Mouse (Mus musculus): Measurements from ENCODE around the gene Dnhd1. TPM values are rescaled to one million over a fixed set of nuclear protein-coding genes. Genes with fewer than 3 reads are reported as not detected.

Gene Dnhd1
- polyA plus RNA-seq, 1 experiment from 2014 or later = 0.27 TPM

DNA sequence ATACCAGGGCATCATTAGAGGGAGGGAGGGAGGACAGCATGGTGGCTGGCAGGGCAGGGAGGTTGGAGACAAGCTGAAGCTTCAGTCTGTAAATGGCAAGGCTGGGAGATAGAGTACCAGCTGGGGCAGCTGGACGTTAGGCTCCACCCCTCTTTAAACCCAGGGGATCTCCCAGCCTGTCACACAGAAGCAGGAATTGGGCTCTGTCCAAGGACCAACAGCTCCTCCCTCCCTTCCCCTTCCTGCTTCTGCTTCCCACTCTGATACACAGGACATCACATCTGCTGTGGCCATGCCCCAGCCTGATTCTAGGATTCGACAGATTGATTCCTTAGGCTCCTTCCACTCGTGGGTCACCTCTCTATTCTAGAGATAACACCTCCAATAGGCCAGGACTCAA lies 22.0 kb upstream of the Dnhd1 start:
- no peak overlapping the region for H3K27ac ChIP-seq (replicated peaks)
- H3K36me3 ChIP-seq (replicated peaks) = peaks cover 18% of the 10 kb centered on the region
- H3K4me3 ChIP-seq = no peak overlapping the region
- 37% methylated on average over 3 of the region's 3 CpGs for WGBS
- no peaks in the 10 kb centered on the region for H3K9me3 ChIP-seq
- no peaks in the 10 kb centered on the region for H3K27me3 ChIP-seq (replicated peaks; ENCODE audit: low read depth, poor library complexity, severe bottlenecking)
- H3K4me1 ChIP-seq = peaks cover 25% of the 10 kb centered on the region
- DNase-seq (ENCODE audit: low spot score) = no peak

DNA sequence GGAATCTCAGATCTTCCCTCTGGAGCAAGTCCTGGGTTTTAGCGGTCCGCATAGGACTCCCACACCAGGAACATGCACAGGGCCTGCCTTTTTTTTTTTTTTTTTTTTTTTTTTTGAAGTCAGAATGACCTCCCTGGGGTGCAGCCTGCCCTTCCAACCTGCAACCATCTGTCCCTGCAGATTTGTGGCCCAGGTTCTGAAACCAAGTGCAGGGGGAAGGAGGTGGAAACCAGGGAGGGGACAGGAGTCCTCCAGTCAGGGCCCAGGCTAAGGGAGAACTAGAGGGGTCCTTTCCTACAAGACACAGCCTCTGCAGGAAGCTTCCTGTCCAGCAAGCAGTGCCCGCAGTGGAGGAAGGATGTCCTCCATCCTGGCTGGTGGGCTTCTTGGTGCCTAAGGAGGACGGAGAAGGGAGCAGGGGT lies 18.1 kb upstream of the Dnhd1 start:
- peaks cover 24% of the 10 kb centered on the region for H3K36me3 ChIP-seq (replicated peaks)
- H3K4me3 ChIP-seq = peak overlapping the region; percentile 91
- no peak for DNase-seq (ENCODE audit: low spot score)
- H3K27ac ChIP-seq (replicated peaks) = peak overlapping the region; percentile 91
- H3K9me3 ChIP-seq = no peaks in the 10 kb centered on the region
- peaks cover 33% of the 10 kb centered on the region for H3K4me1 ChIP-seq
- 18% methylated on average over 4 of the region's 4 CpGs for WGBS
- H3K27me3 ChIP-seq (replicated peaks; ENCODE audit: low read depth, poor library complexity, severe bottlenecking) = peaks cover 18% of the 10 kb centered on the region

DNA sequence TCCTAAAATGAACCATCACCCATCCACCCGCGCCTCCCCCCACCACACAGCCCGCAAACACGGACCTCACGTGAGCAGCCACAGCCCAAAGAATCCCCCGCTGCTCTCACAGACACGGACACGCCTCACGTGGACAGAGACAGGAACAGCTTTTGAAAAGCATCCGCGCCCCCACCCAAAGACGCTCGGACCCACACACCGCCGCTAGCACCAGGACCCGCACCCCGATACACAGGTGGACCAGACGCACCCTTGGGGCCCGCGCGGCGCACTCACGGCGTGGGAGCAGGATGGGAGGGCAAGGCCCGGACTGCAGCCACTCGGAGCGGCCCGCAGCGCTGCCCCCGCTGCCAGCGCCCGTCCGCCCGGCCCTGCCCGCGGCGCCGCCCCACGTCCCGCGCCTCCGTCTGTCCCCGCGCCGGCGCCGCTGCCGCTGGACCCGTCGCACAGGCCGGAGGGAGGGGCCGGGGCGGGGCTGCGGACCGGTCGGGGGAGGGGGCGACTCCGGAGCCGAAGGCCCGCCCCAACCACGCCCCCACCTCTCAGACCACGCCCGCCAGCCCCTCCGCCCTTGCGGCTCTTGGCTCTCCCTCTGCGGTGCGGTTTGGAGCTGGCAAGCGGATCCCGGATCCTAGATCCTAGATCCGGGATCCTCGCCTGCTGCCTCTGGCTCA lies 17.4 kb upstream of the Dnhd1 start, which contains the start of gene Trim3:
Gene Trim3 (minus strand): TSS at position 445 of the 674 bp plus-strand sequence.
- H3K36me3 ChIP-seq (replicated peaks) = peaks cover 31% of the 10 kb centered on the region
- H3K27me3 ChIP-seq (replicated peaks; ENCODE audit: low read depth, poor library complexity, severe bottlenecking) = peaks cover 18% of the 10 kb centered on the region
- peaks cover 33% of the 10 kb centered on the region for H3K4me1 ChIP-seq
- under 1% methylated on average over 64 of the region's 71 CpGs for WGBS
- no peaks in the 10 kb centered on the region for H3K9me3 ChIP-seq
- peak within 1 kb of the TSS; percentile 91 for H3K27ac ChIP-seq (replicated peaks)
- peak within 1 kb of the TSS; percentile 91 for H3K4me3 ChIP-seq
- peak; percentile 94 for DNase-seq (ENCODE audit: low spot score)

DNA sequence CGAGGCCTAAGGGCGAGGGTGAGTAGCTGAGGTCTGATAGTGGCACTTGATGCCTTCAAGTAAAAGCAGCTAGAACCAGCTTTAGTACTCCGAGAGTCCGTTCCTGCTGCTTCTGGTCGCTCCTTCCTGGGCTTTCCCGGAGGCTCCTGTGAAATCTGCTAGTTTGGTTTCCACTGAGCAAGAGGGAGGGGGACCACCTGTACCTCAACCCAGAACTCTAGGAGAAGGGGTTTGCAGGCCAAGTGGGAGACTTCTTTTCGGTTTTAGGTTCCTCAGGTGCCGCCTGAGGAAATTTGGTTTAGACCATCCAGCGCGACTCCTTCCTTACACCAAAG lies 16.9 kb upstream of the Dnhd1 start:
- Histone ChIP-seq H3K36me3 (replicated peaks) (peaks cover 35% of the 10 kb centered on the region), H3K27me3 (replicated peaks; ENCODE audit: low read depth, poor library complexity, severe bottlenecking) (peaks cover 18% of the 10 kb centered on the region), H3K9me3 (no peaks in the 10 kb centered on the region), H3K4me3 (peak overlapping the region; percentile 91), H3K27ac (replicated peaks) (peak overlapping the region; percentile 91), H3K4me1 (peaks cover 29% of the 10 kb centered on the region)
- DNase-seq (ENCODE audit: low spot score) = no peak
- 6% methylated on average over 10 of the region's 10 CpGs for WGBS

DNA sequence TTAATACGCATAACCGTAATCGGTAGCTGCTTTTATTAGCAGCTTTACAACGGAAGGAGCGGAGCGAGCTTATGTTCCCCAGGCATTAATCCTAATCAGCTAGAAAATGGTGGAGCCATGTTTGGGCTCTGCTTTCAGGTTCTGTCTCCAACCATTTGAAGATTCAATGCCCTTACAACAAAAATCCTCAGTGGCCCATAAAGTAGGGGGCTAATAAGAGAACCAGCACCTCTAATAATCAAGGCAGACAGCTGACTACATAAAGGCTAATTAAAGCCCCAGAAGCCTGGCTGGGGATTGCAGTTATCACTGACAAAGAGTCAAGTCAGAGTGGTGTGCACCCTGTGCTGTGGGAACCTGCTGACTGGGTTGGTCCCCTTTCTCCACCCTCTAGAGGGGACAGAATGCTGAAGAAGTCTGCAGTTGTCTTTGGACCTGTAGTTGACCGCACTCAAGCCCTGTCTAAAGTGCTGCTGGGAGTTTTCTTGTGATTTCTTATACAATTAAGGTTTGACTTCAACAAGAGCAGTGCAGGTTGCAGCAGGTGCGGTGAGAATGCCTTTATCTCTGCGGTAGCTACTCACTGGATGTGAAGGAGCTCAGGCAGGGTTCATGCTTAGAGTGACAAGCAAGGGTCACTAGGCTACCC lies 16.2 kb upstream of the Dnhd1 start:
- DNase-seq (ENCODE audit: low spot score) = no peak
- Histone ChIP-seq H3K4me3 (peak overlapping the region; percentile 91), H3K27me3 (replicated peaks; ENCODE audit: low read depth, poor library complexity, severe bottlenecking) (peaks cover 18% of the 10 kb centered on the region), H3K27ac (replicated peaks) (no peak overlapping the region), H3K36me3 (replicated peaks) (peaks cover 37% of the 10 kb centered on the region), H3K9me3 (no peaks in the 10 kb centered on the region), H3K4me1 (peaks cover 29% of the 10 kb centered on the region)
- 63% methylated on average over 9 of the region's 9 CpGs for WGBS

DNA sequence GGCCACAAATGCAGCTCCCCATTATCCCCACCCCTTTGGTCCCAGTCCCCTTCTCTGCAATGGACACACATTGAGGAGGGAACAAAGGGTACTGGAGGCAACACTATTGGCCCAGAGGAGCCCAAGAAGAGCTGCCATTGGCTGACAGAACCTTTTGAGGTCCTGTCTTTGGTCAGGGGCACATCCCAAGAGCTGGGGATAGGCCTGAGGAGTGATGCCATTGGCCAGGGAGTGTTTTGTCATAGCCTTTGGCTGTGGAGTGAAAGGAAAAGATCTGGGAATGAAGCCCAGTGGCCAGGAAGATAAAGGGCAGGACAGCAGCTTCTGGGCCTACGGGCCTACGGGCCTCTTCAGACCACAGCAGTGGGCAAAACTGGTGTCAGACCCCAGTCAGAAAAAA lies 14.9 kb upstream of the Dnhd1 start:
- H3K4me1 ChIP-seq = peaks cover 35% of the 10 kb centered on the region
- H3K27me3 ChIP-seq (replicated peaks; ENCODE audit: low read depth, poor library complexity, severe bottlenecking) = peaks cover 18% of the 10 kb centered on the region
- H3K36me3 ChIP-seq (replicated peaks) = peaks cover 37% of the 10 kb centered on the region
- WGBS = 96% methylated on average over 2 of the region's 2 CpGs
- H3K9me3 ChIP-seq = no peaks in the 10 kb centered on the region
- no peak overlapping the region for H3K27ac ChIP-seq (replicated peaks)
- no peak for DNase-seq (ENCODE audit: low spot score)
- no peak overlapping the region for H3K4me3 ChIP-seq

DNA sequence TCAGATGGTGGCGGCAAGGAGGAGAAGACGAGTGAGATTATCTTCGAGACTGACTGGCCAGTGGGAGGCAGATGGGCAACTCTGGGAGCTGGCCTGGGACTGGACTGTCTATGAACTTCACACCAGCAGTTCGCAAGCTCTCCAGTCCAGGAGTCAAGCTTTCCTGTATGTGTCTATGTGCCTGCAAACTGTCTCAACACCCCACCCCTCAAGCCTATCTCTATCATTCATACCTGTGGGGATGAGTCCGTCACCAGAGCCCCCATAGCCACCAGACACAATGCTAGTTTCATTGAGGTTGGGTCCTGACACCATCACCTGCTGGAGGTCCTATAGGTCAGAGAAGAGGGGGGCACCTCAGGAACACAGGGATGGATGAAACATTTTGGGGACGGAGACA lies 11.9 kb upstream of the Dnhd1 start:
- DNase-seq (ENCODE audit: low spot score) = no peak
- 94% methylated on average over 6 of the region's 6 CpGs for WGBS
- H3K4me3 ChIP-seq = peak overlapping the region; percentile 21; the same call in 1 of the 2 replicates

DNA sequence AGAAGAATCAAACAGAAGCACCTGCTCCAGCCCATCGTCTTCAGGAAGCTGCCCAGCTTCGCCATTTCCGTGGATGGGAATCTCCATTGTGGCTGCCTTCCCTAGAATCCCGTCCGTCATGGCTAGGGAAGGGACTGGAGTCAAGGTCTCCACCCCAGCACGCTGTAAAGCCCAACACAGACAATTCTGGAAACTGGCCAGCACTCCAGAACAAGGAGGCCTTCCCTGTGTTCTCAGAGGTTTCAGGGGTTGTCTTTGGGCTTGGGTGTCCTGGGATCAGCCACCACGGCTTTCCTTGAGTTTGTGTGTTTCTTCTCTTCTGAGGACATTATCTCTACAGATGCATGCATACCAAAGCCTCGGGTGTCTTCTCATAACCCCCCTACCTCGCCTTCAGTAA lies 11.3 kb upstream of the Dnhd1 start:
- peaks cover 55% of the 10 kb centered on the region for H3K36me3 ChIP-seq (replicated peaks)

More for the DNA sequence above, 11.9 kb upstream of the Dnhd1 start:
- Histone ChIP-seq H3K4me1 (peaks cover 30% of the 10 kb centered on the region), H3K9me3 (no peaks in the 10 kb centered on the region), H3K36me3 (replicated peaks) (peaks cover 51% of the 10 kb centered on the region), H3K27me3 (replicated peaks; ENCODE audit: low read depth, poor library complexity, severe bottlenecking) (peaks cover 18% of the 10 kb centered on the region), H3K27ac (replicated peaks) (no peak overlapping the region)

DNA sequence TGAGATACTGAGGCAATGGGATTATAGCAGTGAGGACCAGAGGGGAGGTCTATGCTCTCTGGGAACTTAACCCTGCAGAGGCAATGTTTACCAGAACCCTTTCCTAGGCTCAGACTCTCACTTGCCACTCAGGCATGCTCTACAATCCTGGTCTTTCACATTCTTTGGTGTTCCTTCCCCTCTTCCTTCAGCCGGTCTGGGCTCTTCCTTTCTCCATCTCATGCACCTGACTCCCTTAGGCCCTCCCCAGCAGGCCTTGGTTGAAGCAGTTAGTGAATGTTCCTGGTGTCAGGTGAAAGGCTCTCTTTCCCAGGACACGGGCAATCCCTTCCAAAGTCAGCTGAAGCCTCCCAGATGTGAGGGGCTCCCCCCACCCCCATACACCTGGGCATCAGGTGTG lies 10.9 kb upstream of the Dnhd1 start, which contains the start of gene Timm10b:
Gene Timm10b (plus strand): TSS at position 301 of the 400 bp plus-strand sequence.
- DNase-seq (ENCODE audit: low spot score) = no peak
- WGBS = 10% methylated on average over 2 of the region's 2 CpGs
- Histone ChIP-seq H3K36me3 (replicated peaks) (peaks cover 56% of the 10 kb centered on the region), H3K4me1 (peaks cover 23% of the 10 kb centered on the region), H3K9me3 (no peaks in the 10 kb centered on the region), H3K4me3 (peak within 1 kb of the TSS; percentile 83), H3K27me3 (replicated peaks; ENCODE audit: low read depth, poor library complexity, severe bottlenecking) (peaks cover 11% of the 10 kb centered on the region), H3K27ac (replicated peaks) (peak within 1 kb of the TSS; percentile 85)

More for the DNA sequence above, 11.3 kb upstream of the Dnhd1 start:
- Histone ChIP-seq H3K27ac (replicated peaks) (peak overlapping the region; percentile 85; the same call in 1 of the 2 replicates), H3K4me3 (peak overlapping the region; percentile 83), H3K9me3 (no peaks in the 10 kb centered on the region), H3K27me3 (replicated peaks; ENCODE audit: low read depth, poor library complexity, severe bottlenecking) (peaks cover 15% of the 10 kb centered on the region), H3K4me1 (peaks cover 24% of the 10 kb centered on the region)
- 82% methylated on average over 9 of the region's 9 CpGs for WGBS
- no peak for DNase-seq (ENCODE audit: low spot score)

DNA sequence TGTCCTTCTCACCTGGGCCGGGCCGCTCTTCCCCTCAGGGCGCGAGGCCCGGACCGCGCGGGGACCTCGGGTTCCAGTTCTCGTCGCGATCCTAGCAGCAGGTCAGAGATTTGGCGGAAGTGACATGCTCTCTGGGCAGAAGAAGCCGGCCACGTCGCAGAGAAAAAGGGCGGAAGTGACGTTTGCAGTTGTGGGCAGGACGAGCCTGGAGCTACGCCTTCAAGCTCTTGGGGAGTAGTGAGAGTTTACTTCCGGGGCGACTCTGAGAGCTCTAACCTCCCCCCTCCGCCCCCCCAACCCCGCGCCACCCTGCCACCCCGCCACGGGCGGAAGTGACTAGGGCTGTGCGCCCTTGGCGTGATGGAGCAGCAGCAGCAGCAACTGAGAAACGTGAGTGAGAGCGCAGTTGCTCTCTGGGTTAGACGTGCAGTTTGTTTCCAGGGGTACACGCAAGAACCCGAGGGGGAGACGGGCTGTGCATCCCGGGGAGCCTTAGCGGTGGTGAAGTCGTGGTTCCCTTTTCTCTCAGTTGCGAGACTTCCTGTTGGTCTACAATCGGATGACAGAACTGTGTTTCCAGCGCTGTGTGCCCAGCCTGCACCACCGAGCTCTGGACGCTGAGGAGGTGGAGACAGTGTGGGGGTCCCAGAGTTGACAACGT lies 10.3 kb upstream of the Dnhd1 start, which contains the start of the genes Arfip2 and Gm45799:
Gene Arfip2 (minus strand): TSS at position 184 of the 661 bp plus-strand sequence.
Gene Gm45799 (plus strand): TSS at position 320 of the 661 bp plus-strand sequence.
- WGBS = under 1% methylated on average over 45 of the region's 45 CpGs
- H3K4me1 ChIP-seq = peaks cover 23% of the 10 kb centered on the region
- H3K4me3 ChIP-seq = peak within 1 kb of the TSS; percentile 83
- no peaks in the 10 kb centered on the region for H3K9me3 ChIP-seq
- peaks cover 5% of the 10 kb centered on the region for H3K27me3 ChIP-seq (replicated peaks; ENCODE audit: low read depth, poor library complexity, severe bottlenecking)
- peak; percentile 96 for DNase-seq (ENCODE audit: low spot score)
- peak within 1 kb of the TSS; percentile 85 for H3K27ac ChIP-seq (replicated peaks)
- H3K36me3 ChIP-seq (replicated peaks) = peaks cover 54% of the 10 kb centered on the region

DNA sequence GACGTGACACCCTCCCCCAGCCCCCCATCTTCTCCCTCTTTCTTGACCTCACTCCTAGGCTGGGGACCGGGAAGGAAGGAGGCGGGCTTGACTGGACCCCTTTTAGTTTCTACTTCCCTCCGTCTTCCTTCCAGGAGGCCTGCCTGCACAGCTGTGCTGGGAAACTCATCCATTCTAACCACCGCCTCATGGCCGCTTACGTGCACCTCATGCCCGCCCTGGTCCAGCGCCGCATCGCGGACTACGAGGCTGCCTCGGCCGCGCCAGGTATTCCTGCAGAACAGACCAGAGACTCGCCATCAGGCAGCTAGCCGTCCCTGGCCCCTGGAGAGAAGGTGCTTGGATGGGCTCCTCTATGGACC lies 9.8 kb upstream of the Dnhd1 start:
- WGBS = under 1% methylated on average over 18 of the region's 18 CpGs
- no peaks in the 10 kb centered on the region for H3K27me3 ChIP-seq (replicated peaks; ENCODE audit: low read depth, poor library complexity, severe bottlenecking)
- no peaks in the 10 kb centered on the region for H3K9me3 ChIP-seq
- peak overlapping the region; percentile 83 for H3K4me3 ChIP-seq
- H3K36me3 ChIP-seq (replicated peaks) = peaks cover 49% of the 10 kb centered on the region
- H3K4me1 ChIP-seq = peaks cover 23% of the 10 kb centered on the region
- peak overlapping the region; percentile 85 for H3K27ac ChIP-seq (replicated peaks)
- DNase-seq (ENCODE audit: low spot score) = peak; percentile 45

DNA sequence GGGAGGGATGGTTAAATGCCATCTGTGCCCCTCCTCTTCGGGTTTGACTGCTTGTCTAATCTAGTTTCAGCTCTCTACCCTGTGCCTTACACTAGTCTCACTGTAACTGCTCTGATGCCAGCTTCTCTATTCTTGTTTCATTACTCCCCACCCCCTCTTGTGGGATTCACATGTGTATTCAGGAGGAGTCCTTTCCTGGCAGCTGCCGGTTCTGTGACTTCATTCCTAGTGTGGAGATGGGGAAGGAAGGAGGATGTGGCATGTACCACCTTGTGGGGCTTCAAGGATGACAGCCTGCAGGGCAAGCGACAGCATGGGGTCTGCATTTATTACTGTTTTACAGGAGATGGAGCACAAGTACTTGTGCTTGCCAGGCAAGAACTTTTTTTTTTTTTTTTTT lies 8.7 kb upstream of the Dnhd1 start:
- peaks cover 39% of the 10 kb centered on the region for H3K36me3 ChIP-seq (replicated peaks)
- no peaks in the 10 kb centered on the region for H3K9me3 ChIP-seq
- 66% methylated on average over 3 of the region's 3 CpGs for WGBS
- H3K27ac ChIP-seq (replicated peaks) = no peak overlapping the region
- peak overlapping the region; percentile 83 for H3K4me3 ChIP-seq
- DNase-seq (ENCODE audit: low spot score) = no peak
- no peaks in the 10 kb centered on the region for H3K27me3 ChIP-seq (replicated peaks; ENCODE audit: low read depth, poor library complexity, severe bottlenecking)
- H3K4me1 ChIP-seq = peaks cover 23% of the 10 kb centered on the region
